Mouse (Mus musculus): ENCODE data around the gene Prkd3.

Prkd3 gene

DNA sequence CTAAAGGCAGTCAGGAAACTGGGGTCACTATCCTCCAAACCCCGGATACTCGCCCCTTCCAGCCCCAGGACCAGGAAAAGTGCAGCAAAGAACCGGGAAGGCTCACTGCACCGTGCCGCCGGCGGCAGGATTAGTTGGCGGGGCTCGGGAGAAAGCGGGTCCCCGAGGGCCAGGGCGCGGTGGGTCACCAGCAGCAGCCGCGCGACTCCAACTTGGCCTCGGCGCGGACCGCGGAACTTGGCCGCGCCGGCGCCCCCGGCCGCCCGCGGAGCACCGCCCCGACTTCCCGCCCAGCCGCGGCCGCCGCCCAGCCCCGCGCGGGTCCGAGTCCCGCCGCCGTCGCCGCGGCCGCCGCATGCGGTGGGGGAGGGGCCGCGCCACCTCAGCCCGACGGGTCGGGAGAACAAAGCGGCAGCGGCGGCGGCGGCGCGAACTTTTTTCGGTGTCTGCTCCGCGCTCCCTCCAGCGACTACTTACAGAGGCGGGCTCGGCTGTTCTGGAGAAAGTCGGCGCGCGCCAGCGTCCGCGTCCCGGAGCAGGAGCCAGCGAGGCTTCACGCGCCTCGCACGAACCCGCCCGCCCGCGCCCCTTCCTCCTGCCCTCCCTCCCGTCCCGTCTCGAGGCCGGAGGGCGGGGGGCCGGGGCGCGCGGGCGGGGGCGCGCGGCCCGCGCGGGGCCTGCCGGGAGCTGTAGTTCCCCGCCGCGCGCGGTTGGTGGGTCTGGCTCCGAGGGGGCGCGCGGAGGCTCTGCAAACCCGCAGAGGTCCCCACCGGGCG, at the start of gene Prkd3:
Gene Prkd3, minus strand, starts transcription at position 609 of the 776 bp plus-strand sequence.
- peak; percentile 79 for DNase-seq

DNA sequence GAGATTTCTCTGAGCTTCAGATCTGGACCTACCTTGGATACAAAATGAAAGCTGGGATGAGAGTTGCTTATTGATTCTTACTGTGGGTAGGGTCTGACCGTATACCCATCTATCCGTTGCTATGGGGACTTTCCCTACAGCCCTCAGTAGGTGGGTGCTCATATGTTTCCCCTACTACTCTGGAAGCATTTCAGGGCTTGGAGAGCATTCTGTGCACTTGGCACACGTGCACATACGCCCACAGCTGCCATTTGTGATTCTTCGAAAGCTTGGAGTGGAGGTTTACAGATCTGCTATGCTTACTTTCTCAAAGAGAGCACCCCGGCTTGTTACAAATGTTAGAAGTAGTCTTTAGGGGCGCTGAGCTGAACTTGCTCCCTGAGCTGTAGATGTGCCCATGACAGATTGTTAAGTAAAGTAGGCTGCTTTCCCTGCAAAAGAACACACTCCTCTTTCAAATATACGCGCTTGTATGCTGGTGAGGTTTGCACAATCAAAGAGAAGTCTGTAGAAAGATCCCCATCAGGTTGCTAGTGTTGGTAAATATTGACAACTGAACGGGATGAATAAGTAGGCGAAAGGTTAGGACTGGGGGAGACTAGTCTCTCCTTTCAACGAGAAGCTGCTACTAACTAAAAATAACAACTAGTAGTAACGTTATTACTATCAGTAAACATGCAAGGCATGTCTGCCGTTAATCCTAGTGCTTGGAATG, 49.3 kb upstream of the Prkd3 start:
- DNase-seq, result no peak

DNA sequence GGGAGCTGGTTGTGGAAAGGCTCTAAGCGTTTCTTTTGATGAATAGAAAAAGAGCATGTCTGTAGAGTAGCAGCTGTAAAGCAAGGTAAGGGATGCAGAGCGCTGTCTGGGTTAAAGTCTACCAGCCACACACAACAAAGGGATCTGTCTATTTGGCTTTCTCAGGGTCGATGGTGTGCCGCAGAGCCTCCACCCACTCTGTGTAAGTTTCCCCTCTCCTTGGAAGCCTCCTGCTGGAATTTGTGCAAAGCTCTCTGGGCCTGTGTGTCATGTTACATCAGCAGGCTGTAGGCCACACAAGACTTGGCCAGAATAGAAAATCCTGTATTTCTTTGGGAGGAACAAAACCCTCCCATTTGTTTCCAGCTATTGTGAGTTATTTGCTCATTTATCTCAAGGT, 48.4 kb upstream of the Prkd3 start:
- DNase-seq, result no peak

DNA sequence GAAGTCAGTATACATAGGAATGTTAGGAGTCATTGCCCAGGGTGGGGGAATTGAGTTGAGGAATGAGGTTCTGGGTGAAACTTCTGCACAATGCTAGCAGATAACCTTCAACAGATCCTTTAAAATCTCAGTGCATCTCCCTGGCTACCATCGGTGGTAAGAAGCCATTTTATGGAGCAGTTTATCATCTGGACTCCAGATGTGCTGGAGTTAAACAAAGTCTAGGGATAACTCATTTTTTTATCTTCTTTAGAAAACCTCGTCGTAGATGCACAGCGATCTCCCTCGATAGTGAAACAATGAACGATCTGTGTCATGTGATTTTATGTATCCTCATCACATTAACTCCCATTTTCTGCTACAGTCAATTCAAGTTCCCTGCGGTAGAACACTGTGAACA, 48.0 kb upstream of the Prkd3 start:
- no peak for DNase-seq

DNA sequence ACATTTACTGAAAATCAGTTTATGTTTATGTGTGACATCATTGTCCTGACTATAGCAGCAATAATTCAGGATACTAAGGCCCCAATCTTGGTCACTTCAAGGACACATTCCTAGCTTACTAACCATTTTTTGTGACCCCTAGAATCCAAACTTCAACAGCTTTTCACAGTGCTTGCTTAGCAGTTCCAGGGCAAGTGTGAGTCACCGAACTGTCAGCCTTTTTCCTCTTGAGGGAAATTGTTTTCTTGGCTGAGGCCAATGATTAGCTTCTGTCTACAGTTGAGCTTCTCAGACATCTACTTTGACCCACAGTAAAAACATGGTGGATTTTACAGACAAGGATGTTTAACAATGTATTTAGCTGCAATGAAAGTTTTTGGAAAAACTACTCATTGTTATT, 43.6 kb upstream of the Prkd3 start:
- no peak for DNase-seq

DNA sequence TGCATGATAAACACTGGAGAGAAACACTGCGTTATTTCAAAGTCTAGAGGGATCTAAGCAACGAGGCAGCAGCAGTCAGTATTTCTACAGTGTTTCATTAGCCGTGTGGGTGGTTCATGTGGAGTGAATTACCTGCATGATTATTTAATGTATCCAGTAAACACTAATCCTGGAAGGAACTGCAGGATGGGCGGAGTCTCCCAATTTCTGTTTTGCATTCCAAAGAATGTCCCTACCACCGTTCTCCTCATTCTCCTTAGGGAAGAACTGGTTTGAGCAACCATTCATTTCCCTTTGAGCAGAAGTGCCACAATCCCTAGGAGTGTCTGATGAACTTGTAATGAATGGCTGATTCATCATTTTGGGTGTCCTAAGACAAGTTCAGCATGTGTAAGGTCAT, 39.6 kb upstream of the Prkd3 start:
- DNase-seq, result no peak

DNA sequence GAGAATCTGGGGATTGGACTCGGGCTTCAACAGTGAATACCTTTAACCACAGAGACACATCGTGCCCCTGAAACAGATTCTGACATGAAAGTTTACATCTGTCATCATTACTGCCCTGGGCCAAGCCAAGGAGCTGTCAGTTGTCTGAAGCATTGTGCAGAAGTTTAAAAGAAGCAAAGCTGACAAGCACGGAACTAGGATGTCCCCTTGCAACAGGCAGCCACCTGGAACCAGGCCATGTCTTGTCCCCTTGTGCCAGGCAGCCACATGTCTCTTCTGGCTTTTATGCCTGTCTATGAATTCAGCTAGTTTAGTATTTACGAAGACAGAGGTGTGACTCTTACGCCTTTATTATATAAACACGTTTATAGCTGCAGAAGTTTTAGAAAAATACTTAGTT, 37.7 kb upstream of the Prkd3 start:
- DNase-seq, result no peak

DNA sequence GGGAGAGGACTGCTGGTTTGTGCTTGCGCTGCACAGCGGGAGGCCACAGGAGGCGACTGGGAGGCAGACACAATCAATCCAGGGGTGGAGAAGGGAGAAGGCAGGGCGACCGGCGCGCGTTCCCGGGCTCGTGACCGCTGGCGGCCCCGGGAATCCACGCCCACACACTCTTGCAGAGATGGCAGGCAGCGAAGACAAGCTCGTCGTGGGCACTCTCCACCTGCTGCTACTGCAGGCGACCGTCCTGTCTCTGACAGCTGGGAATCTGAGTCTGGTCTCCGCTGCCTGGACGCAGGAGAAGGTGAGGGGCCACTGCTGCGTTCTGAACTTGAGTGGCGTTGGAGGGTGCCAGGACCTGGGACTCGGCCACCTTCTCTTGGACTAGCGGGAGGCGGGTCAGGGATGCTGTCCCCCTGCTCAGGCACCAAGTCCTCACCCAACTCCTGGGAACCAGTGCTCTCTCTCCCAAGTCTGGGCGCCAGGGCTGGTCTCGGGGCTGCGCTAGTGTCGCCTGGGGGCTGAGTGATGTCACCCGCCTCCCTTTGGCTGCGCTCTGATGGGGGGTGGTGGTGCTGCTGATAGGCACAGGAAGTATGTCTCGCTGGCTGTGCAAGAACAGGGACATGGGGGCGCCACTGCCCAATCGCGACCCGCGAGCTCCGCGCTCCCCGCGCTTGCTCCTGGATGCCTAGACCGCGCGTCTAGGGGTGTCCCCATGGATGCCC, 31.6 kb upstream of the Prkd3 start:
- peak; percentile 74 for DNase-seq

DNA sequence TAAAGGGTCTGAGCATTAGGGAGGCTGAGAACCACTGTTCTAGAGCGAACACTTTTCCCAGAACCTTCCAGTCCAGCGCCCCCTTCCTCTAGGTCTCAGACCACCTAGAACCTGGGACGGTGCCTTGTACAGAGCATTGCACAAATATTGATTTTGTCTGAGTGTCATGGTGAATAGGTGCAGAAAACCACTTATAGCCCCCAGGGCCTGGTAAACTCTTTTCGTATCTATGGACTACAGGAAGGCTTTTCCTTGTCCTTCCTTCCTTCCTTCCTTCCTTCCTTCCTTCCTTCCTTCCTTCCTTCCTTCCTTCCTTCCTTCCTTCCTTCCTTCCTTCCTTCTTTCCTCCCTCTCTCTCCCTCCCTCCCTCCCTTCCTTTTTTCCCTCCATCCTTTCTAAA, 31.0 kb upstream of the Prkd3 start, which contains the start of gene Qpct:
Gene Qpct, plus strand, starts transcription at position 301 of the 400 bp plus-strand sequence.
- DNase-seq, result no peak

DNA sequence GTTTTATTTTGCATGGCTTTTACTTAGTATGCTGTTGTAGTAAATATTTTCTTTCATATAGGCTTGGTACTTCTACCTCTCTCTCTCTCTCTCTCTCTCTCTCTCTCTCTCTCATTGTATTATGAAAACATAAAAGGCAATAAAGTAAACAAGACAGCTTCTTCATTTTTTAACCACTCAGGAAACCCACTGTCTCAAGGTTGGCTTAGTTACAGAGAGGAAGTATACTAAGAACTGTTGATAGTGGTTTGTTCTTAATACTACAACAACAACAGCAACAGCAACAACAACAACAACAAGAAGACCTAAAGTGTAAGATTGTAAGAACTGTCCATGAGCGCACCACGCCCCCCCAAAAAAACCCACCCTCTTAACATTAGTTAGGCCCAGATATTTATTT, 23.1 kb upstream of the Prkd3 start:
- DNase-seq, result no peak

DNA sequence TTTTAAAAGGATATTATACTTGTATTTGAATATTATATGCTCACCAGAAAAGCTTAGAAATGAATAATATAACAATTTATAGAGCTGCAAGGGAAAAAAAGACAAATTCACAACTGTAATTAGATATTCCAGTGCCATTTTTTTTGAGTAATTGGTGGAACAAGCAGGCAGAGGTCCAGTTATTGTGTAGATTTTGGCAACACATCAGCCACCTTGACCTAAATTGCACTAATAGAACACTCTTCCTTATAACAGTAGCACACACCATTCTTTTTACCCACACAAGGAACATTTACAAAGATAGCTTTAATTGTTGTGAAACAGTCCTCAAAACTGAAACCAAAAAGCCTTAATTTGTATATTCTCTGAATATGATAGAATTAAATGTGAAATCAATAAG, 19.0 kb upstream of the Prkd3 start:
- no peak for DNase-seq

DNA sequence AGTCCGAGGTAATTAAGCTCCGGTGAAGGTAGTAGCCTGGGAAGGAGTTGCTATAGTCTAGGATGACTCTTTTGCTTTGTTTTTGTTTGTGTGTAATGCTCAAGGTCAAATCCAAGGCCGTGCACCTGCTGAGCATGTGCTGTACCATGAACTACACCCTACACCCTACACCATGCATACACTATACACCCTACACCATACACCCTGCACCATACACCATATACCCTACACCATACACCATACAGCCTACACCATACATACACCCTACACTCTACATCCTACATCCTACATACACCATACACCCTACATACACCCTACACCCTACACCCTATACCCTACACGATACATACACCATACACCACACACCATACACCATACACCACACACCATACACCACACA, 12.2 kb upstream of the Prkd3 start:
- DNase-seq, result no peak

DNA sequence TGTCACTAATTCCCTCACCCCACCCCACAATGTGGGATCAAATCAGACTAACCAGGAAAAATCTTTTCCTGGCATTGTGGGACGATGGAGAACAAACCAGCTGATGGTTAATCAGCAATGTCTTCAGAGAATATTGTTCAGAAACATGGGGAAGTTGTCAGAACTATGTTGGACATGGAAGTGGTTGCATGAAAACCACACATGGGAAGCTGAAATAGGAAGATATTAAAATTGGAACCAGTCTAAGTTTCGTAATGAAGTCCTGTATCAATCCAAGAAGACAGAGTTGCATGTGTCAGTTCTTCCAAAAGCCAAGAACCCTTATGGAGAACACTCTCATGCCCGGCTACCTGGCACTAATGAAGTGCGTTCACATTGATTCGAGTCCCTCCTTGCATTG, 11.0 kb upstream of the Prkd3 start:
- DNase-seq, result no peak

DNA sequence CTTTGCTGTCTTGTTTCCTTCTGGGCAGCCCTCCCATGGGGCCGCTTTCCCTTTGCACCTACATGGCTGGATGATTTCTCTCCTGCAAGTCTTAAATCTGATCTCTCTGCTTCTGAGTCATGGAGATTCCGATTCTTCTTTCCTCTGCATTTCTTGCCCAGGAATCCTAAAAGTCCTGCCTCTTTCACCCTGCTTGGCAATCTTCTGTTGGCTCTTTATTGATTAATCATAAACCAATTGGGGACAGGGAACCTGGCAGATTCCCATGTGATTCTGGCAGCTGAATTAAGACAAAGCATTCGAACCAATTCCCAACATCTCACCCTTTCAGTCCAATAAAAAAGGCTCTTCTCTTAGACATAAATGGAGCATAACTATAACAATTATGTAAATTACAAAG, 8.6 kb upstream of the Prkd3 start:
- no peak for DNase-seq

DNA sequence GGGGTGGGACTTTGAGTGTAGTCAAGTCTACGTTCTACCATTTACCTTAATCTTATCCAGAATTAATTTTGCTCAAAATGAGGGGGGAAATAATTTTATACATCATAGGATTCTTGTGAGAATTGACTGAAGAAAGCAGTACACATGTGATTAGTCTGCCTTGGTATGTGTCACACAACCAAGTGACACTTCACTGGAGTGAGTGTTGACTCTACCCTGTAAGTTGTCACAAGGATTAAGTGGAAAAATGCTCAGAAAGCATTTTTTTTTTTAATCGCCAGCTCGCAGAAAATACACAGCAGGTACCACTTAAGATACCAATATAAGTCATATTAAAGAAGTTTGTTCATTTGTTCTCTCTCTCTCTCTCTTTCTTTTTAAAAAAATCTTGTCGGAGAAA, 3.9 kb upstream of the Prkd3 start:
- no peak for DNase-seq

DNA sequence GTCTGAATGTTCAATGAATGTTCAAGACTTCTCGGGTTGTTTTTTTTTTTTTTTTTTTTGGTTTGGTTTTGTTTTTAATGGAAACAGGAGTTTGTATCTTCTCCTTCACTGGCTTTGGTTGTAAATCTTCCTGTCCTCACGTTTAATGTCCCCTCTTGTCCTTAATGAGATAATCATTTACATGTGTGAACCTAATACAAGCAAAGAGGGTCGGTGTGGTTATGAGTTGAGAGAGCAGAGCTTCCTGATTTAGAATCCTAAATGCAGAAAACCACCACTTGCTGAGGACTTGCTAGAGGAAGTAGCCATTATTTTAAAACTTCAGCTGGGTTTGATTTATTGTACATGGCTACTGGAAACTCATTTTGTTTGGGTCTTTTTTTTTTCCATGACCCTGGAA, 2.1 kb upstream of the Prkd3 start:
- DNase-seq, result no peak

DNA sequence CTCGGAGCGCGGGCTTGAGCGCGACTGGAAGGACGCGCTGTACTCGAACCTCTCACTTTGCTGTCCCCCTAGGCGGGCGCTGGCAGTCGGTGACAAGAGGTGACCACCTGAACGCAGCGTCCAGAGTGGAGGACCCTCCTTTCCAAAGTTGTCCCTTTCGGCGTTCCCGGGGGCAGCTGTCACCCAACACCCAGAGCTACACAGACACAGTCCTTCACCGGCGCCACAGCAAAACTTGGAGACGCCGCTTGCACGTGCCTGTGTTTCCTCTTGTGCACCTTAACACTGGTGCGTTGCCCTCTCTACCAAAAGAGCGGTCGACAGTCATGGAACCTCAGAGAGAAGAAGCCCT, 344 bp upstream of the Prkd3 start:
- no peak for DNase-seq

DNA sequence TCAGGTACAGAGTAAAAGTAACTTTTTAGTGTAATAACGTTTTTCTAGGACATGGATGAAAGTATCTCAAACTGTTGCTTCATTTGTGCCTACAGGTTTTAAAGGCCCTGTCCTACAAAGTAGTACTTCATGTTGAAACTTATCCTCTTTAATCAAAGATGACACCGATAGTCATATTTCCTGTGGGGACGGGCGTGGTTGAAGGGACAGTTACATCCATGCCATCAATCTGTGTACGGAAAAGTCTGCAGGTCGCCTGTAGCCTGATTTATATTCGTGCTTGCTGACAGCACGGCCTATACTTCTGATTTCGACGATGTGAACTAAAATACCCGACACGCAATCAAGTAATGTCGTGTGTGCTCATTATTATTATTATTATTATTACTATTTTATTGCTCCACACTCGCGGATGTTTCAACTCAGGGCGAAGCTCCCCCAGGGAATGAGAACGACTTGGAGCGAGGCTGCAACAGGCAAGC, 849 bp downstream of the Prkd3 start:
- no peak for DNase-seq

DNA sequence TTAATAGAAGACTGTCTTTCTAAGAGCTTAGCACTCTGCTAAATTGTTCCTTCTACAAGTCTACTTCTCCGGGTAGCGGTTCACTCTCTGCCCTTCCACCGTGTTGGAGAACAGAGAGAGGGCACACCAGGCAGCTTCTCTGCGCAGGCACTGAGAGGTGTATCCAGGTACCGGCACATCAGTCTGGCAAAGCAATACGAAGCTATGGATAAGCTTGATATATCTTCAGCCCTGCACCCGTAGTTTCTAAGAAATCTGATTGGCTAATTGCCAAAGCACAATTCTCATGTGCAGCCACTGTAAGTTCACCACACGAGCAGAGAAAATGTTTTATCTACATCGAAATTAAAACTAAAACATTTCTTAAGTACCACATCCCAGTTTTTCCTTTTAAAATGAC, 2.2 kb downstream of the Prkd3 start:
- no peak for DNase-seq

DNA sequence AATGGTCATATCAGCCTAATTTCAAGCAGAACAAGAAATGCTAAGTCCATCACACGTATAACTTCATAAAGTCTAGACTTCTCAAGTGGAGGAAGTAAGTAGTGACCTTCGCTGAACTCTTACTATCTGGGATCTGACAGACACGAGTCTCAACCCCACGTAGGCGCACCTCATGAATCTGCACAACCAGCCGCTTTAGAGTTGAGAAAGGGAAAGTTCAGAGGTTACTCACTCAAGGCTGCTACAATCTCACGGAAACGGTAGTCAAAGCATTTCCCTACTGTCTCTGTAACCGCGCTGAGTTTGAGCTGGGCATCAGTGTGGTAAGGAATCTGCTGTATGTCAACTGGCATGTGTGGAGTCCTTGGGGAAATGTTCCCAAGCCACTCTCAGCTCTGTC, 4.8 kb downstream of the Prkd3 start:
- DNase-seq, result no peak

DNA sequence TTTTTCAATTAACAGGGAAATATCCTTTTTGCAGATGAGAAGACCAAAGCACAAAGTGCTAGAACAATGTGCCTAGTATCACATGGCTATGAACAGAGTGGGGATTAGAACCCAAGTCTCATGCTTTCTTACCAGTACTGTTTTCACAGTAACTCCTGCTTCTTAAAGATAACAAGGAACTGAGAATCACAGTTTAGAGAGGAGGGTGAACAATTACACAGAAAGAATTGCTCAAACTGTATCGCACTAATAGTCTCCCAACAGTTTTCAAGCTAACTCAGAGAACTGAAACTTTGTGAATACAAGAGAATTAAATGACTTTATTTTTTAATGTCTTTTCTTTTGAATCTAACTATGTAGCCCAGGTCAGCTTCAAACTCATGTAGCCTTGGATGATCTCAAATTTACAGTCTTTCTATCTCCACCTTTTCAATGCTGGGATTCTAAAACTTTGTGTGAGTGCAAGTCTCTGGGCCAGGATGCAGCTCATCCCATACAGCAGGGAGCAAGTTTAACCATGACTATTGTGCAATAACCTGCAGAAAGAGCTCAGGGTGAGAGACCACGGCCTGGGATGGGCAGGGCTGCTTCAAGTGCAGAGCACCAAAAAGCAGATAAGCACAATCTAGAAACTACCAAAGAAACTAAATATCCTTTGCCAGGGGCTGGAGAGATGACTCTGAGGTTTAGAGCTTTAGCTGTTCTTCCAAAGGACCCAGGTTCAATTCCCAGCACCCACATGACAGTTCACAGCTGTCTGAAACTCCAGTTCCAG, 5.5 kb downstream of the Prkd3 start:
- no peak for DNase-seq

DNA sequence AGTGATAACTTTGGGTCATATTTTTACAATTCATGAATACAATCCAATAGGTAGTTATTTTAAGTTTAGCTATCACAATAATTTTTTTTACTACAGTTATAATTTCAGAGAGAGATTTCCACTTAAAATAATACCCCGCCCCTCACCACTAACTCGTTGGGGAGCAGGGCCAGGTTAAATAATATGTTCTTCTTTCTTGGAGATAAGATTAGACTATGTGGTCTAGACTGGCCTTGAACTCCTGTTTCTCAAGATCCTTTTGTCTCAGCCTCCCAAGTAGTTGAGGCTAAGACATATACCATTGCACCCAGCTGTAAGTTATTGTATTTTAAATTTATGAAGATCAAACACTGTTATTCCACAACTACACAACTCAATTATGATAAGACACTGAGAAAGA, 7.0 kb downstream of the Prkd3 start:
- no peak for DNase-seq

DNA sequence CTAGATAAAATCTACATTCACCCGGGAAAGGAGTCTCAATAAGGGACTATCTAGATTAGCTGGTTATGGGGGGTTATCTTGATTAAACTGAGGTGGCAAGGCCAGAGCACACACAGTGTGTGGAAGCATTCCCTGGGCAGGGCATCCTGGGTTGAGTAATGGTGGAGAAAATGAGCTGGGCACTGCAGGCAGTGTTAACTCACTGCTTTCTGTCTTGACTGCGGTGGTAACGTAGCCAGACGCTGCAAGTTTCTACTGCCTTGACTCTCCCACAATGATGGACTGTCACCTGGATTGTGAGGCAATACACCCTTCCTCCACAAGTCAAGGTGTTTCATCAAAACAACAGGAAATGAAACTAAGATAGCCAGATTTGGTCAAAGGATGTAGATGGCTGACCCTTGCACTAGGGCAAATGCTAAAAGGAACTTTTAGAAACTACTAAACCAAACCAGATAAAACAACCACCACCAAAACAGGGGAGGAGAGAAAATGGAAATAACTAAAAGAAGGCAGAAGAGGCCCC, 20.8 kb downstream of the Prkd3 start:
- no peak for DNase-seq
